Mouse (Mus musculus) mouse trophoblast stem cell (cell line): Measurements from ENCODE around the gene Doc2b.

Experiments
- in situ Hi-C, 2 experiments: fragments of 300-500 bp; cut with MseI, MboI; formaldehyde crosslinking; loops; 2 replicates in 1 of 2; 3 replicates in 1 of 2; pipeline ENCODE4 v1.15.1; 2025

Gene Doc2b

DNA sequence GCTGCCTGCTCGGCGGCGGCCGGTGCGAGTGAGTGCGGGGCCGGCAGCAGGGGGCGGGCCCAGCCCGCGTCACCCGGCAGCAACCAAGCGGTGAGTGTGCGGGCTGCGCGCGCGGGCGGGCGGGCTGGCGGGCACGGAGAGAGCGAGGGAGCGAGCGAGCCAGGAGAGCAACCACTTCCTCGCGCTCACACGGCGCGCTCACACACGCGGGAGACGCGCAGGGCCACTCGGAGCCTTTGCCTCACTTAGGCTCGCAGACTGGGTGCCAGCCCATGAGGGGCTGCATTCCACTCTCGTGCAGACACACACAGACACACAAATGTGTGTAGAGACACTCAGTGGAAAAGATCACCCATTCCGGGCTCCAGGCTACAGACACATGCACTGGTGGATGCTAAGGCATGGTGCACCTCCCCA lies at the start of gene Doc2b:
TSS of gene Doc2b (minus strand) at position 21 of the 417 bp plus-strand sequence.
- in situ Hi-C loops, result no loop called here

DNA sequence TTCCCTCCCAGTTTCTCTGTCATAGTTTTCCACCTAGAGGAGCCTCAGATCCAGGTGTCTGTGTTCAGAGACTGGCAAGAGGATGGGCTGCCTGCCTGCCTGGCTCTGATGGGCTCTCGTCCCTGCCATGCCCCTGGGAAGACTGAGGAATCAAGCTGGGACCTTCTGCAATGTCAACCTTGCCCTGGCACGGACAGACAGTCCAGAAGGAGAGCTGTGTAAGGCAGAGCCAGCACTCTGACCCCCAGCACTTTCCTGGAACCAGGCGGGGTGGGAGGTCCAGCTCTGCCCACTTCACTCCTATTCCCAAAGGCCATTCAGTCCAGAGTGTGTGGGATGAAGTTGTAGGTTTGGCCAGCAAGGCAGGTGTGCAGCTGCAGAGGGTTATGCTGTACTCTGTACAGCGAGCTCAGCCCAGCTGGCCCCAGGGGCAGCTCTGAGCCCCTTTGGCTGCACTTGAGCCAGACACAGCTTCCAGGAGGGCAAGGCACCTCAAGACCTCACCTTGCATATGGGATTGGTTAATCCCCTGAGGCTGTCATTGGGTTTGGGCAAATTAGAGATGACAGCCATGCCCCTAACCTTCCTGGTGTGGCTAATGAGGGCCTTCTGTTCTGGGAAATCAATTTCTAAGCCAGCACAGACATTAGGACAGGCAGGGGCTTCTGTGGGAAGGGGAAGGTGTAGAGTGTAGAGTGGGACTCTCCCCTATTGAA lies 47.2 kb upstream of the Doc2b start:
- in situ Hi-C loops, result no loop called here

DNA sequence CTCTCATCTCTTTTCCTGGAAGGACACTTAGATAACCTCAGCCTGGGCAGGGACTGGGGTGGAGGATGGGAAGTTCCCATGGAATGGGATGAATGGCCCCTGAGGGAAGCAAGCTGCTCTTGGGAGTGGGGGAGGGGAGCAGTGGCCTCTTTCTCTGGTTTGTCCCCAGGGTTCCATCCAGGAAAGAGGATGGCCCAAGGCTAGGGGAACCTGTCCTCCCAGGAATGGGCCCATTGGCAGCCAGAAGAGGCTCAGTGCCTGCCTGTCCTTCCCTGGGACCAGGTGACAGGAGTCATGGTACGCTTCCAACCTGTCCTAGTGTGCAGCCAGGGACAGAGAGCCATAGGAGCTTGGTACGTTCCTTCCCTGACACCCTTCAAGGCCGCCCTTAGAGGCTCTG lies 45.7 kb upstream of the Doc2b start:
- in situ Hi-C loops, result no loop called here

DNA sequence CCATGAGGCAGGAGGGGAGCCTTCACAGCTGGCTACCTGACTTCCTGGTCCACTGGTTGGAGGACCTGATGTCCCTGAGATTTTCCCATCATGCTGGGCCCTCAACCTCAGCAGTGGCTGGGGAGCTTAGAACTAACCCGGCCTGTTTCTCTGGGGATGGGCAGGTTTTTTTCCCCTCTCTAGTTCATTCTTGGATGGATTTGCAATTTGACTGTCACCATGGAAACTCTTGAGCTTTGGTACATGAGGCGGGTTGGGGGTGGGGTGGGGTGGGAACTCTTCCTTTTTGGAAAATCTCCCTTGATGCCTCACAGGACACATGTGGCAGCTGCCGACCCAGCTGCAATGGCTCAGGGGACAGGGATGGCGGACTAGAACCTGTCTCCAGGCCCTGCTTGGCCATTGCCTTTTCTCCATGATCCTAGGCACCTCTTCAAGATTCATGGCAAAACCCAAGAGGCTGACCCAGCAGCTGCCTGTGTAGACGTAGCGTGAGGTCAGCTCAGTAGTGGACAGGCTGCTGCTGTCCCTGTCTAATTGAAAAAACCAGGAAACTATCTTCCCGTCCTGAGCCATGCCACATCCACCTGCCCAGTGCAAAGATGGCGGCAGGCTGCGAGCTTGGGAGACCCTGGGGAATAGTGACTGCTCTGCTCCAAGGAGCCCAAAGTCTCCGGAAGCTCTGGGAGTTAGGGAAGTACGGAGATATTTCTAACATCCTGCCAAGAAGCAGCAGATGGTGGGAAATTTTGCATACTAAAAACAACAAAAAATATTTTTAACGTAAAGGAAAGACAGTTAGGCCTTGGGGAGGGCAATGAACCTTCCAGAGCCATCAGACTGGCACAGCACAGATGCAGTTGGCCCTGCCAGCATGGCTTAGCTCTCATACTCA lies 43.9 kb upstream of the Doc2b start:
- in situ Hi-C loops, result no loop called here

DNA sequence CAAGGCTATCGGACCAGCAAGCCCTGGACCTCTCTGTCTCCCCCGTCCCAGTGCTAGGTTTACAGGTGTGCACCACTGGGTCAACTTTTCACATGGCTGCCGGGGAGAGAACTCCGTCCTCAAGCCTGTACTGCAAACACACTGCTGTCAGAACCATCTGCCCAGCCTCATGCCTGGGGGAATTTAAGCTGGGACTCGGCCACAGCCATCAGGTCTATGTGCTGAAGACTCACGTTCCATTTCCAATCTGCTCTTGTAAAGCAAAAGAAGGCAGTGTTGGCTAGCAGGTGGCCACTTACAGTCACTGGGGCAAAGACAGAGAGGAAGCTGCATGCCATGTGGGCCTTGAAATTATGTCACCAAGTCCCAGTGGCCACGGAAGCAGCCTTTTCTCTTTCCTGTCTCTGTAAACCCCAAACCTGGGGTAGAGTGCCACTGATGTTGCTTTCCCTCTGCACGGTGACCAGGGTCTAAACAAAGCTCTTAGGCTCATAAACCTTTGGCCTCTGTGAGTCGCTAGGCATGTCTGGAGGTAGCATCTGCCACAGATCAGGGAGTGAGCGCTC lies 43.1 kb upstream of the Doc2b start:
- in situ Hi-C loops, result no loop called here

DNA sequence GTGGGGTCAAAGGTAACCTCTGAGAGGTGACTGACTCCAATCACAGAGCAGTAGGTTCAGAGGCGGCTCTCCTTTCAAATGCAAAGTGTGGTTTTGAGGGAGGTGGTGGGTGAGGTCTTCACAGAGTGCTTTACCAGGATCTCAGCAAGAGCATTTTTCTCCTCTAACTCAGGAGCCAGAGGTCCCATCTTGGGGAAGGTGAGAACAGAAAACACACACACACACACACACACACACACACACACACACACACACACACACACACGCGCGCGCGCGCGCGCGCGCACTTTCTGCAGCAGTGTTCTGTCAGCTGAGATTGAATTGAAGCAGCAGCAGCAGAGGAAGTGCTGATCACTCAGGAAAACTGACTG lies 40.4 kb upstream of the Doc2b start:
- in situ Hi-C loops, result no loop called here

DNA sequence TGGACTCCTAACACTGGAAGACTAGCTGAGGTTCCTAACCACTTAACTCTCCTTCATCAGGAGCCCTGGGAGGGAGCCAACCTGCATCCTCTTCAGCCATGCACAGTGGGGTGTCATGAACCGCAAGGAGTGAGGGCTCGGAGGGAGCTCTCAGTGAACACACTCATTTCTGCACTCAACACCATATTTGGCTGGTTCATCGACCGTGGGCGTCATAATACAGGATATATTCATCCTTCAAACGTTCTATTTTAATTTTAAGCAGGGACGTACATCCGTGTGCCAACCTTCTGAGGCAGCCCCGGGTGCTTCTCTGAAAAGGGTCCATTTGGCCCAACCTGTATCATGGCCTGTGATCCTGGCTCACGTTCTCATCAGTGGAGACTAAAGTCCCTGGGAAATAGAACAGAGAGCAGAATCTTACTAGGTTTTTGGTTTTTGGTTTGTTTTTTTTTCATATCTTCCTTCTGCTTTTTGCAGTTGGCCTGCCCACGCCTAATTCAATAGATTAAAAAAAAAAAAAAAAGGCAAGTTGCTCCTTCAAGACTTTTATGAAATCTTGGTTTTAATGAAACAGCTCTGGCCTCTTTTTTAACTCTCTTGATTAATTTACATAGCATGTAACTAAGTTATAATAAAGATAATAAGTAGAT lies 39.9 kb upstream of the Doc2b start:
- in situ Hi-C loops, result no loop called here

DNA sequence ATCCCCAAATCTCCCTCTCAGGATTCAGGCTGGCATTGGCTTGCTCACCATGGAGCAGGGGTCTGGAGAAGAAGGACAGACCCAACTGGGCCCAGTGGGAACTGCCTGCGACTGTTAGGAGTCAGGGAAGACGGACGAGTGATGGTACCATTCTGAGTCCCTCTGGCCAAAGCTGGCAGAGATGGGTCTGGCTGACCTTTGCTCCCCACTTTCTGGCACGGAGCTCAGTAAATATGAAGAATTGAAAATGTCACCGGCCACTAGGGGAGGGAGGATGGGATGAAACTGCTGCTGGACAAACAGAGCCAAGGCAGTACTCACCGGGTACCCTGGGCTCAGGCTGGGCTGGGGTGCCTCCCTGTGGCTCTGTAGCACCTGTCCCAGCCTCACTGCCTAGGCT lies 37.2 kb upstream of the Doc2b start:
- in situ Hi-C loops, result no loop called here

DNA sequence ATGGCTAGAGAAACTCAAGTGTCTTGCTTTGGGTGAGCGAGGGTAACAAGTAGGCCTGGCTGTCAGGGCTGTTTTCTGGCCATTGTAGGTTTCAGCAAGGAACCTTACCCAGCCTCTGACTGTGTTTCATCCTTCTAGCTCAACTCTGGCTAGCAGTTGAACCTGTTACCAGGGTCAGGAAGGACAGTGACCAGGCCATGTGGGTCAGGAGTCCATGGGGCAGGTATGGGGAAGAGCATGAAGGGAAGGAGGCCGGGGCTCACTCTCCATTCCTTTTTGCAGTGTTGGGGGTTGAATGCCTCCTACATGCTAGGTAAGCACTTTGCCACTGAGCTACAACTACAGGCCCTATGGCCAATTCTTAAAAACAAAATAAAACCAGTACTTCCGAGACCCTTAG lies 34.5 kb upstream of the Doc2b start:
- in situ Hi-C loops, result no loop called here

DNA sequence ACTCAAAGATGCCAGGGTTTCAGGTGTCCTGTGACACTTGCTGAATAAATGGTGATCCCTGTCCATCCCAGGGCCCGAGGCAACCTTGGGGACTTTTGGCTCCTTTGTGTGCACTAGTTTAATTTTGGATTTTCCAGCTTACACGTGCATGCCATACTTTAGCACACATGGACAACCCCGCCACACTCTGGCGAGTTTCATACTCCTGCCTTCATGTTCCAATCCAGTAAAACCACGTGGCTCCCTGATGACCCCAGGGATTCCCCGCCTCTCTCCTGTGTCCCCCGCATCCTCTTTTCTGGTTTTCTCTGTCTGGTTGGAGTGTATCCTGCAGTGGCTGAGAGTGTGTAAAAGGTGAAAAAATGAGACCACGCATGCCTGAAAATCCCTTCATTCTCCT lies 31.6 kb upstream of the Doc2b start:
- in situ Hi-C loops, result no loop called here

DNA sequence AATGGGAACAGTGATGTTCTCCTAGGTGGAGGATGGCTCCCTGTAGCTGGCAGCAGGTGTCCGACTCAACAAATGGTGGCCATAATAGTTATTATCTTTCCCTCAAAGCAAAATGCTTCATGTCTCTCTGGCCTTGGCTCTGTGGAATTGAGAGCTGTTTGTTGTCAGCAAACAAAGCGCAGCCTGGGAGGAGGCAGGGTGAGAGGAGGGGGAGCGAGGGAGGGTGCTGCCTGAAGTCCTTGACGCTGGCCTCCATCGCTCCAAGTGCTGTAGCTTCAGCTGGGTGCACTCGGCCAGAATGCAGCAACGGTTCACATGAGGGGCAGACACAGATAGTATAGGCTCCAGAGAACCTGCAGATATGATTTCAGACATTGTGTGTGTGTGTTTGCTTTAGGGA lies 27.7 kb upstream of the Doc2b start:
- in situ Hi-C loops, result no loop called here

DNA sequence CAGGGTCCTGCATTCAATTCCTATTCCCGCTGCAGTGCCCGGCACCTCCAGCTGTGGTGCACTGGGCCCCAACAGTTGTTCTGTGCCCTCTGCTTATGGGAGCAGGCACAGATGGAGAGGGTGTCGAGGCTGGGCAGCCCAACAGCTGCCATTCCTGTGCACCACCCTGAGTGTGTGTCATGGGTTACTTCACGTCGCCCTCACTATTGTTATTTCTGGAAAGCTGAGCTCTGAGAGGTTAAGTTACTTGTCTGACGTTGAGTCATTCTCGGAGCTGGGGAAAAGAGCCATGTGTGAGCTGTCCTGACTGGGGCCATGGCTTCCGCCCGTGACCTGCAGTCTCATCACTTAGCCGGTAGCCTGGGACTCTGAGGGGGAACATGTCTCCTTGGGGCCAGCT lies 17.2 kb upstream of the Doc2b start:
- in situ Hi-C loops, result no loop called here

DNA sequence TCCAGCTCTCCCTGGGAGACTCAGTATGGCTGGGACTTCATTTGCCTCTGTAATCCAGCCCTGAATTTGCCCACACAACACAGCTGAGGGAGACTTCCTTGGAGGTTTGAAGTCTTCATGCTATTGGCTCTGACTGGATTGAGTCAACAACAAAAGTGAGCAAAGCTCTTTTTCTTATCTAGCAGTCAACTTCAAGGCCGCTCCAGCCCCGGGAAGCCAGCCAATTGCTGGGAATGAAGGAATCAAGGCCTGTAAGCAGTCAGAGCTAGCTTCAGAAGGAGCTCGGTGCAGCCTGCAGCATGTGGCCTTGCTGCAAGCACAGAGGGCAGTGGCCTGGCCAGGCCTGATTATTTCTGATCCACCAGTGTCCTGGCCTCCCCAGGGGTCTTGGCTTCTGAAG lies 16.1 kb upstream of the Doc2b start:
- in situ Hi-C loops, result no loop called here

DNA sequence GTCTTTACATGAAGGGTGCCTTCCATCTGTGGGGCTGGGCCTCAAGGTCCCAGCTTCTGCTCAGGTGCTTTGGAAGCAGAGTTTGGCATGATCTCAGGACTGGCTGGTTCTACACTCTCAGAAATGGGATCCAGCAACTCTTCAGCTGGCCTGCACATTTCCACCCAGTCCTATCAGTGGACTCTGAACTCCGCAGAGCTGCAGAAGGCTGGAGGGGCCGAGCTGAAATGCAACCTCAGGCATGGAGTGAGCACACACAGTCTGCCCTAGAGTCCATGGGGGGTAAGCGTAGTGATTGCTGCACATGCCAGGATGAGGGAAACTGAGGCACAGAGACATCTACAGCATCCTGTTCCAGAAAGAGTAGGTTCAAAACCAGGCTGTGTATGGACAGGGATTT lies 14.7 kb upstream of the Doc2b start:
- in situ Hi-C loops, result no loop called here

DNA sequence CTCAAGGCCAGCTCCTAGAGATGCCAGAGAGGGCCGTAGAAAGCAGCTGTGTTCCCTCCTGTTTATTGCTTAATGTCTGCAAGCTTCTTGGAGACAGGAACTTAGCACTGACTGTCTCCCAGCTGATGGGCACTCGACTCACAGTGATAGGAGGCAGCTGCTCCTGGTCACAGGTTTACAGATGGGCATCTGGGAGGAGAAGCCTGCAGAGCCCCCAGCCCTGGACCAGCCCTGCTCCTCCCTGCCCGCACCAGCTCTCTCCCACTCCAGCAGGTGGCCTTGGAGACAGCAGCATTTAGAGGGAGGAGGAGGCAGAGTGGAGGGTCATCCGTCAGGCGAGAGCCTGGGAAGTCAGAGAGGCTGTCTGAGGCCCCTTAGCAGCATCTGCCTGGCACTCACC lies 11.6 kb upstream of the Doc2b start:
- in situ Hi-C loops, result no loop called here

DNA sequence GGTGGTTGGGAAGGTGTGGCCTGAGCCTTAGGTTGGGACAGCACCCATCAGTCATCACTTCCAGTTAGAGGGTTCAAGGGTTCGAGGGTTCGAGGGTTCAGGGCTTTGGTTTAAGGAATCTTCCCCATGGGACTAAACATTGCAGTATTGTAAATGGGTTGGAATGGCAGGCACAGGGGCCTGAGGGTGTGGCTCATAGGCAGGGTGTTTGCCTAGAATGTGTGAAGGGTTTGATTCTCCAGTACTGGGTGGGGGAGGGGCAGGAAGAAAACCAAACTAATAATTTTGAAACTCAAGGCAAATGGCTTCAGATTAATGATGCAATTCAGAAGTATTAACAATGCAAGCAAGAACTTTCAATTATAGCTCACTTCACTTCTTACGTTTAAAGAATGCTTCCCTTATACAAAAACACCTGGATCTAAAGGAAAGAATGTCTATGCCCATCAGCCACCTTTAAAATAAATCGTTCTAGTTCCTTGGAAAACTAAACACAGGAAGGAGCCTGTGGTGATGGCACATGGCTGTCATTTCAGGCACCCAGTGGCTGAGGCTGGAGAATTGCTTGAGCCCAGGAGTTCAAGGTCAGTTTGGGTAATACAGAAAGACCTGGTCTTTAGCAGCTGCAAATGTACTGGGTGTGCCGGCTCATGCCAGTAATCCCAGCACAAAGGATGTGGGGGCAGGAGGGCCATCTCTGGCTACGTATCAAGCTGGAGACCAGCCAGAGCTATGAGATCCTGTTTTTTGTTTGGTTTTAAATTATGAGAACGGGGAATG lies 6.1 kb upstream of the Doc2b start:
- in situ Hi-C loops, result no loop called here

DNA sequence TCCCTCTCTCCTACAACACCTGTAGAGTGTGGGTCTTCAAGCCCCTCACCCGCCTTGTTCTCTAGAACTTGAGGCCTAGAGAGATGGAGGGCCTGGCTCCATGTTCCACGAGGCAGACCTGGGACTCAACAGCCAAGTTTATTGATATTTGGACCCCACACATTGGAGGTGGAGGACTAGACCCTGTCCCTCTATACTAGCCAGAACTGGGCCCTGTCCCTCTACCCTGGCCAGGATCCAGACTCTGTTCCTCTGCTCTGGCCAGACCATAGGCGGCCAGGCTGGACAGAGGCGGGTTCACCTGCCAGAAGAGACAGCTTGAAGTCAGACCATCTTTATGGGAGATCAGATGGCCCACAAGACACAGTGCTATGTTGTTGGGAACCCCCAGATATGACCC lies 5.5 kb upstream of the Doc2b start:
- in situ Hi-C loops, result no loop called here

DNA sequence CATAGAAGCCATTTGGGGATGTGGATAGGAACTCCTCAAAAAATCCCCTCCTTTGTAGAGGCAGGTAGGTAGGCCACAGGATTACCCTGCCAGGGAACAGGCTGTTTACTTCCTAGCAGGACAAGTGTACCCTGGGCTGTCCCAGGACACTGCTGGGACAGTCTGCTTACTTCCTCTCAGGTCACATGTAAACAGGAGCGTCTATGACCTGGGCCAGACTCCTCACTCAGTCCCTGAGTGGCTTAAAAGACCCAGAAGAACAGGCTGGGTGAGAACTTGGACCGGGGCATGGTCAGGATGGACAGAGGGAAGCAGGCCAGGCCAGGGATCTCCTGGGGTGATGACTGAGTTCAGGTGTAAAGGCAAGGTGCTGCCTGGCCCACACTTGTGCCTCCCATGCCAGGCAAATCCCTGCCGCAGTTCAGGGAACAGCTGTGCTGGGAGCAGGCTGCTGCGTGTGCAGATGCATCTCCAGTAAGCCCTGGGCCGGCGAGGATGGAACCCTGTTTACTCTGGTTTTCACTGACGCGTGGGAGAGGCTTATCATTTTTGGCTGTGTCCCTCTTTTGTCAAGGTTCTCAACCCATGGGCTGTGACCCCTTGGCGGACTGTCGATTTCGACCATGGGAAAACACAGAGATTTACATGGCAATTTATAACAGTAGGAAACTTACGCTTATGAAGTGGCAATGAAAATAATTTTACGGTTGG lies 842 bp upstream of the Doc2b start:
- in situ Hi-C loops, result no loop called here

DNA sequence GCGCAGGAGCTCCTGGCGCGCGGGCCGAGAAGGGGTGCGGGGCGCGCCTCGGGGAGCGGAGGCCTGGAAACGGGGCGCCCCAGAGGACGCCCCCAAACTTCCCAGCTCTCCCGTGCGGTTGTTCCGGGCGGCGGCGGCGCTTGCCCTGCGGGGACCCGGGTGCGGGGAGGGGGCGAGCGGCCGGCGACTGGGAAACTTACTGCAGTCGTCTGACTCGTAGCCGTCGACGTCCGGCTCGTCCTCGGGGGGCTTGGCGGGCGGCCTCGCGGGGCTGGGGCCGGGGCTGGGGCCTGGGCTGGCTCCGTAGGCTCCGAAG lies 570 bp downstream of the Doc2b start:
- in situ Hi-C loops, result no loop called here

DNA sequence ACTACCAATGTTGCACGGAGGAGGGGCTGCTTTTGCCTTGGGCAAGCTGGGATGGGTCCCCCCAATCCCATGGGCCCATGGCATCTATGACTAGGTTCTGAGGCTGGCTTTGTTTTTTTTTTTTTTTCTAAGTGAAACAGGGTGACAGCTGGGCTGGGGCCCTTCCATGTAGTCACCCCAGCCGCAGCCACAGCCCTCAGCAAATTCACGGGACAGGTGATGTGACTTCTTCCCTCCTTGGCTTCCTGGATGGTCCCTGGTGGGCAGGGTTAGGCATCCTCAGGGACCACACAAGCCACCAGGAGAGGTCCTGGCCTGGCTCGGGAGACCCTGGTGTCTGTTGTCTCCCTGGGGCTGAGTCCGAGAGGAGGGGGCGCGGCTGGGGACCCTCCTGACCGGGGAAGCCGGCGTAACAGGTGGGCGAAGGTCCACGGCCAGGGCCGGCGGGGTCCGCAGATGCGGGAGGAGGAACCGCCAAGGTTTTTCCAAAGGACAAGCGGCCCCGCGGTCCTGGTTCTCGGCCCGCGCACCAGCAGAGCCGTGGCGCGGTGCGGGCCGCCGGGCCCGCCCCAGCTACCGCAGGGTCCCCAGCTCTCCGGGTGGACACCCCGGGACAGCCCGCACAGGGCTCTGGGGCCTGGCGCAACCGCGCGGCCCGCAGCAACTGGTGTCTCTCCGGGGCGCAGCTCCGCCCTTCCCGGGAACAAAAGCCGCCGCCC lies 1.1 kb downstream of the Doc2b start:
- in situ Hi-C loops, result no loop called here

DNA sequence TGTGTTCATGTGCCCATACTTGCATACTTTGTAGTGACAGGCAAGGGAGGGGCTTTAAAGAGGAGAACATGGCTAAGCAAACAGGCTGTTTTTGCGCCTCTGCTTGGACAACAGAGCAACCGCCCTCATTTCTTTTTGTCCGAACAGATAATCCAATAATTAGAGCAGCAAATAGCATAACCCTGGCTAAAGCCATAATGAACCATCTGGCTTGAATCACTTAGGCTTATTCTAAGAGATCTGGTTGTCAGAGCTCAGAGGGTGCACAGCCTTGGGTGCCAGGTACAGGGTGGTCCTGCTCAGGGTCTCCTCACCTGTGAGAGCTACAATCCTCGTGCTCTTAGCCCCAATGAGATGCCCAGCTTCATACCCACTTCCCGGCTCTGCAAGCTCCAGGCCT lies 2.5 kb downstream of the Doc2b start:
- in situ Hi-C loops, result no loop called here
